Mouse (Mus musculus) G1E (cell line): ENCODE measurements around the gene Hsp90aa1. TPM values are rescaled to one million over a fixed set of nuclear protein-coding genes. Genes with fewer than 3 reads are reported as not detected.

Experiments
- ATAC-seq: 2 replicates; pipeline ENCODE4 v1.8.0; 2016; ENCODE audit warnings: mild to moderate bottlenecking; ENCODE audit not compliant: insufficient number of reproducible peaks, poor library complexity, low FRiP score, severe bottlenecking; ENCODE audit errors: extremely low read depth
- DNase-seq: peaks from one replicate; pipeline ENCODE4 v3.0.0; 2012; ENCODE audit warnings: low spot score
- H3K27me3 ChIP-seq: 2 replicates; pipeline ENCODE4 v1.6.1; 2012; ENCODE audit warnings: mild to moderate bottlenecking, low read length, inconsistent platforms; ENCODE audit not compliant: insufficient read depth
- H3K36me3 ChIP-seq: replicated peaks from 2 replicates; pipeline ENCODE3; 2012; ENCODE audit warnings: mild to moderate bottlenecking, inconsistent platforms
- H3K4me1 ChIP-seq: 2 replicates; pipeline ENCODE4 v1.6.1; 2012; ENCODE audit warnings: low read depth, low read length, inconsistent platforms, mixed read lengths; ENCODE audit not compliant: insufficient read depth
- H3K4me3 ChIP-seq: 2 replicates; pipeline ENCODE4 v1.5.1; 2012; ENCODE audit warnings: low read depth, mild to moderate bottlenecking, inconsistent platforms, low read length, moderate library complexity, mixed read lengths
- H3K9me3 ChIP-seq: replicated peaks from 2 replicates; pipeline ENCODE4 v1.6.1; 2012; ENCODE audit warnings: inconsistent platforms
- CTCF ChIP-seq: IDR thresholded peaks from 2 replicates; pipeline ENCODE4 v1.5.1; 2012; ENCODE audit warnings: low read depth, low read length, inconsistent platforms, mixed read lengths
- GATA1 ChIP-seq: IDR thresholded peaks from 2 replicates; pipeline ENCODE4 v1.6.1; 2012; ENCODE audit warnings: borderline replicate concordance, low read length, inconsistent platforms, mixed read lengths
- GATA2 ChIP-seq: IDR thresholded peaks from 2 replicates; pipeline ENCODE4 v1.6.1; 2012; ENCODE audit warnings: low read depth, low read length, inconsistent platforms, borderline replicate concordance
- POLR2AphosphoS5 ChIP-seq: IDR thresholded peaks from 2 replicates; pipeline ENCODE4 v1.6.1; 2012; ENCODE audit warnings: low read depth, low read length, inconsistent platforms; ENCODE audit not compliant: insufficient replicate concordance
- TAL1 ChIP-seq: conservative IDR thresholded peaks from 2 replicates; pipeline ENCODE4 v1.6.1; 2012; ENCODE audit warnings: low read depth, low read length, inconsistent platforms, mixed read lengths
- polyA plus RNA-seq: library from polyadenylated mRNA; stranded (reverse); fragments of >175 nt; gene quantifications from 2 replicates; pipeline ENCODE4 v1.2.3, GENCODE M21; 2012
- total RNA-seq, 2 experiments: library from RNA; stranded (forward) in 1 of 2; stranded (reverse) in 1 of 2; fragments of 200-1000 nt in 1 of 2; fragments of >200 nt in 1 of 2; fragmentation: Nextera tagmentation in 1 of 2; gene quantifications; 2 replicates each; pipeline ENCODE4 v1.2.3; 2014 to 2017

Gene Hsp90aa1
- total and polyA plus RNA-seq, 3 experiments = 458 to 2,418 (median 1,636) TPM

DNA sequence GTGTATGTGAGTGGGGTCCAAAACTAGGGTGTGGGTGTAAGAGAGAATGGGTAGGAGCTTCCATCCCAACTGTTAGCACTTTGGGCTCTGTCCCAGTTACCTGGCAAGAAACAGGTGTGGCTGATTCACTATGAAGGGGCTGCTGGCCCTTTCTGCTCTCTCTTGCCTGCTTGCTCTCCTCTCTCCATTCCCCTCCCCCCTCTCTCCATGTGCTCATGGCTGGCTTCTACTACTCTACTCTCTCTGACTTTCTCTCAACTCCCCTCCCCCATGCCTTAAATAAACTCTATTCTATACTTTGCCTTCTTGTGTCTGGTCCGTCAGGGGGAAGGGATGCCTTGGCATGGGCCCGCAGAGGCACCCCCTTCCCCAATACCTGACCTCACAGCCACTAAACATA, 1.8 kb downstream of the Hsp90aa1 start:
- TF ChIP-seq TAL1 (no peak), POLR2AphosphoS5 (no peak), GATA2 (no peak), CTCF (no peak), GATA1 (no peak)
- DNase-seq (no peak), ATAC-seq (no peak)
- H3K27me3 ChIP-seq = peaks cover 8% of the 10 kb centered on the region
- no peaks in the 10 kb centered on the region for H3K9me3 ChIP-seq
- peak overlapping the region; percentile 60; the same call in 1 of the 2 replicates for H3K4me3 ChIP-seq
- peaks cover 78% of the 10 kb centered on the region for H3K4me1 ChIP-seq
- peaks cover 3% of the 10 kb centered on the region for H3K36me3 ChIP-seq

DNA sequence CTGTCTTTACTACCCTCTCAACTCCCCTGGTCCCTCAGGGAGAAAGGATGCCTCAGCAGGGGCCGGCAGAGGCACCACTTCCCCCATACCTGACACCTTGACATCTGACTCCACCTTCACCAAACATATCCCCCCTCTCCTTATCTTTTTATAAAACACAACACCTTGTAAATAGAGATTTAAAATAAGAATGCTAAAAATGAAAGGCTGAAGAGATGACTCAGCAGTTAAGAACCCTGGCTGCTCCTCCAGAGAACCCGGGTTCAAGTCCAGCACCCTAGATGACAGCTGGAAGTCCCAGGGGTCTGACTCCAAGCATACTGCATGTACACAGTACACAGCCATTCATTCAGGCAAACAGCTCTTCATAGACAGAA, 3.4 kb downstream of the Hsp90aa1 start:
- ATAC-seq (peak; percentile 0; the same call in 1 of the 2 replicates), DNase-seq (no peak)
- no peak for TF ChIP-seq CTCF
- no peak for TF ChIP-seq TAL1
- TF ChIP-seq POLR2AphosphoS5 = no peak
- no peak for TF ChIP-seq GATA1
- TF ChIP-seq GATA2 = no peak
- Histone ChIP-seq H3K4me3 (peak overlapping the region; percentile 66; the same call in 1 of the 2 replicates), H3K4me1 (peaks cover 76% of the 10 kb centered on the region), H3K36me3 (peaks cover 17% of the 10 kb centered on the region), H3K9me3 (no peaks in the 10 kb centered on the region), H3K27me3 (no peaks in the 10 kb centered on the region)

DNA sequence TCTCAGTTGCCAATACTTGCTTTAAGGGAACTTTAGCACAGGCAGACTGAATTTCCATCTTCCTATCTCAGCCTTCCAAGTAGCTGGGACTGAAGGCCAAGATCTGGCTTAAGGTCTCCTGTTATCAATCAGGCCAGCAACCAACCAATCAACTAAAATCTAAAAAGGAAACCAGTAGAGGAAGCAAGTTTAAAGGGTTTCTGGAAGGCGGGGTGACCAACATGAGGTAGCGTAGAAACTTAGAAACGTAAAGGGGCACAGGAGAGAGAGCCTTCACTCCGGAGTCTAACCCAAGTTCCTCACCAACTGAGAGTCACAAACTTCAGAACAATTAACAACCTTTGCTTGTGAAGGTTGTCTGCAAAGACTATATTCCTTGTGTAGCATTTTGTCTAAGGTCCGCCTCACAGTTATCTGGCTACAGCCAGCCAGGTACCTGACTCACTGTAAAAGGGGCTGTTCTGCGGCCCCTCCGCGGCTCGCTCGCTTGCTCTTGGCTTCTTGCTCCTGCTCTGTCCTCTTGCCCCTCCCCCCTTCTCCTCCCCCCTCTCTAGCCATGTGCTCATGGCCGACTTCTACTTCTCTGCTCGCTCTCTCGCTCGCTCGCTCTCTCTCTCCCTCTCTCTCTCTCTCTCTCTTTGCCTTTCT, 3.9 kb downstream of the Hsp90aa1 start:
- DNase-seq = peak; percentile 54
- no peaks in the 10 kb centered on the region for H3K27me3 ChIP-seq
- peak overlapping the region; percentile 66 for H3K4me3 ChIP-seq
- peaks cover 19% of the 10 kb centered on the region for H3K36me3 ChIP-seq
- H3K4me1 ChIP-seq = peaks cover 75% of the 10 kb centered on the region
- no peaks in the 10 kb centered on the region for H3K9me3 ChIP-seq
- peak; percentile 32 for ATAC-seq
- TF ChIP-seq POLR2AphosphoS5 = no peak
- no peak for TF ChIP-seq GATA2
- TF ChIP-seq CTCF = no peak
- TF ChIP-seq GATA1 = no peak
- TF ChIP-seq TAL1 = peak; percentile 31; the same call in 1 of the 2 replicates

- H3K4me3 ChIP-seq = peak overlapping the region; percentile 66; the same call in 1 of the 2 replicates
- peaks cover 72% of the 10 kb centered on the region for H3K4me1 ChIP-seq
Measured at GRCm38 (mm10) chr12:110698080-110698479, 4.4 kb downstream of the Hsp90aa1 start.

DNA sequence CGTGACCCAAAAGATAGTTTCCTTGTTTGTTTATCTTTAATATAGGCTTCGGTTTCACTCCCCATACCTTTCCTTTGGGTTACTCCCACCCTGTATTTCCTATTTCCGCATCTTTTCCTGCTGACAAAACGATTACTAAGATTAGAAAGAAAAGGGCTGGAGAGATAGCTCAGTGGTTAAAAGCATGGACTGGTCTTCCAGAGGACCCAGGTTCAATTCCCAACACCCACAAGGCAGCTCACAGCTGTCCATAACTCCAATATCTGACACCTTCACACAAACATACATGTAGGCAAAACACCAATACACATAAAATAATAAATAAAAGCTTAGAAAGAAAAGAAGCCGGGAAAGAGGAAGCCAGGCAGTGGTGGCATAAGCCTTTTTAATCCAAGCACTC, 5.1 kb downstream of the Hsp90aa1 start:
- Histone ChIP-seq H3K27me3 (no peaks in the 10 kb centered on the region), H3K36me3 (peaks cover 27% of the 10 kb centered on the region), H3K9me3 (no peaks in the 10 kb centered on the region), H3K4me1 (peaks cover 69% of the 10 kb centered on the region), H3K4me3 (peak overlapping the region; percentile 97; the same call in 1 of the 2 replicates)
- ATAC-seq = no peak
- TF ChIP-seq POLR2AphosphoS5 (no peak), CTCF (no peak), TAL1 (no peak), GATA1 (no peak), GATA2 (no peak)
- DNase-seq = no peak

More at GRCm38 (mm10) chr12:110698080-110698479, 4.4 kb downstream of the Hsp90aa1 start:
- TF ChIP-seq CTCF (no peak), GATA2 (no peak), GATA1 (no peak), POLR2AphosphoS5 (no peak), TAL1 (no peak)
- ATAC-seq (no peak), DNase-seq (no peak)
- Histone ChIP-seq H3K36me3 (peaks cover 22% of the 10 kb centered on the region), H3K27me3 (no peaks in the 10 kb centered on the region), H3K9me3 (no peaks in the 10 kb centered on the region)

DNA sequence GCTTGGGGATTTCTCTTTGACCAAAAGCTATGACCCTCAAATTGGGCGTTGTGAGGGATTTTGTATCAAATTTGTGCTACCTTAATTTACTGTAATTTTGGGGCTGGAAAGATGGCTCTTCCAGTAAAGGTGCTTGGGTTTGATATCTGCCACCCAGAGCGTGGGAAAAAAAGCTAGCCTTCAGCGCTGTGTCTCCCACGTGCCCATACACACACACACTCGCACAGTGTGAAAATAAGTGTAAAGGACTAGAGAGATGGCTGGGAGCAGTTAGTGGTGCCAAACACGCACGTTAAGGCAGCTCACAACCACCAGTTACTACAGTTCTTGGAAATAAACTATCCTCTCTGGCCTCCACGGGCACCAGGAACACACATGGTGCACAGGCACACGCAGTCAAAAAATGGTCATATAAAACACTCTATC, 5.5 kb downstream of the Hsp90aa1 start:
- no peak for DNase-seq
- peaks cover 65% of the 10 kb centered on the region for H3K4me1 ChIP-seq

More for the DNA sequence above, 5.5 kb downstream of the Hsp90aa1 start:
- Histone ChIP-seq H3K27me3 (no peaks in the 10 kb centered on the region), H3K36me3 (peaks cover 31% of the 10 kb centered on the region), H3K4me3 (peak overlapping the region; percentile 97), H3K9me3 (no peaks in the 10 kb centered on the region)
- no peak for ATAC-seq
- 0 out of 2 replicates have a peak, but pooled peaks have one; percentile 31 for TF ChIP-seq POLR2AphosphoS5
- no peak for TF ChIP-seq GATA2
